Mouse (Mus musculus) forelimb bud, embryonic 11.5 days (tissue): ENCODE data around the gene Elmo1.

Experiments used
- DNase-seq: peaks from one replicate; pipeline ENCODE4 v3.0.0-alpha.2; 2012; ENCODE audit warnings: low read depth, low spot score

The Elmo1 gene

DNA sequence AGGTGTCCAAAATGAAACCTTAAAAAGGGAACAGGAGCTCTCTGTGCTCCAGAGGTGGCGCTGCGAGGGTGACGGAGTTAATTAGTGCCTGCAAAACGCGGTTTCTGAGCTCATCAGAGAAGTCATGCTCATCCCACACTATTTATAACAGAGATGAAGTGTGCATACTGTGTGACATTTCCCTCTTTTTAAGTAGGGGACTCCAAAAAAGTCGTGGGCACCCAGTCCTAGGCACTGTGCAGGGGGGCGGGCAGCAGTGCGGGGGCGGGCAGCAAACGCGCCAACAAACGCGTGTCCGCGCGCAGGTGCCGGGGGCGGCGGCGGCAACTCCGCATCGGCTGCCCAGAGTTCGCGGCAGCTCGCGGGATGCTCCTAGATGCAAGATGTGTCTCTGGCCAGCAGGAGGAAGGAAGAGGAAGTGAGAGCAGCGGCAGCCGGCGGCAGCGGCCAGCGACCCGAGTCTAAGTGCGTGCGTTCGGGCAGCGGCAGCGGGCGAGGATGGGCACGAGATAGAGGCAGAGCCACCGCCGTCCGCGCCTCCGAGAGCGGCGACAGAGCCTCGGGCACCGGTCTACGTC is at the start of gene Elmo1:
Gene Elmo1 (plus strand): TSS at position 464 of the 578 bp plus-strand sequence.
- DNase-seq = peak; percentile 66

DNA sequence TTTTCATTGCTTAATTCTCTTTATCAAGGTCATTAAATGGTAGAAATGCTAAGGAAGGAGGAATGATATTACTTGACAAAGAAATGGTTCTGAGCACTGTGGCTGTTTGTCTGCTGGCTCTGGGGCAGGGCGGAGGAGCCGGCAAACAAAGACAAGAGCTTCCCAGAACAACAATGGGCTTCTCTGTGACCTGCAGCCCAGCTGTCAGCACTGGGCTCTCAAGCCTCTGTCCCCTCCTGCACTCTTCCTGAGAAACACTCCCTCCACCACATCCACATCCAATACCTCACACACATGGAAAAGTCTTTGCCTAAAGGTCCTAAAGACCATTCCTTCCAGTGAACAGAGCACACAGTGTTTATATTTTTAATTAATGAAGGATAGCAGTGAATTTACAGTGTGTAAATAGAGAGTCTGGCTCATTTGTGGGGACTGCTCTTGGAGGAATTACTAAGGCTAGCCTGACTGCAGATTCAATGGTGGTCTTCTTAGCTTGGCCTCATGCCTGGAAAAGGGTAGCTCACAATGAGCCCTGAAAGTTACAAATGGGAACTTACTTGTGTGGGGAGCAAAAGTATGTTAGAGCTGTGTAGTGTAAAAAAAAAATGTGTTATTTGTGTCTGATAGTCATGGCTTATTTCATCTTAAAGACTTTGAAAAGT is 49.1 kb upstream of the Elmo1 start:
- DNase-seq = no peak

DNA sequence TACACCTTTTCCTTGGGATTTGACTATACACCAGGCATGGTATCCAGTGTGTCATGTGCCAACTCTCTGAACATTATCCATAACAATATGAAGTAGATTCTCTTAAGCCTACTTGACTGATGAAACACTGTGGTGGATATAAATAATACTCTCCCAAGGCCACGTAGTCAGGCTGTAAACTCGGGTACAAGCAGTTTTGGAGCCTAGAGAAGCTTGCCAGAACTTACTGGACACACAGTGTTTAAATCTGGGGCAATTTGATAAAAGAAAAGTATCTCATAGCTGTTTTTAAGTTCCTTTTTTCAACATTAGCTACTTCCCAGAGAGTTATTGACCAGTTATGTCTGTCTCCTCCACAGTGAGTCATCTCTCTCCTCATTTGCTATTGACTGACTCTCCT is 47.5 kb upstream of the Elmo1 start:
- DNase-seq = no peak

DNA sequence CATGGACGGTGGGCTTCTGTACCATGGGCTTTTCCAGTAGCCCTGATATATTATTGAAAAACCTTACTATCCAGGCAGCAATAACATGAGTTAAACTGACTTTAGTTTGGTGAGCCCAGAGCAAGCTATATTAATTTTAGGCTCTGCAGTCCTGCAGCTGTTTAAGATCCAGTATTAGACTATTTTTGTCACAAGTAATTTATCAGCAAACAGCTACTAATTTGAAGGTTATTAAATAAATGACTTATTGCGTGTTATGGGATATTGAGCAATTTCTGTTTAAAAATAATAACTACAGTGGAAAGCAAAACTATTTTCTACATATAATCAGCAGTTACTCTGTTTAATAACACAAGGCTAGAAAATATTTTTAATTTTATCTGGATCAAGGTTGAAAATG is 45.0 kb upstream of the Elmo1 start:
- DNase-seq = no peak

DNA sequence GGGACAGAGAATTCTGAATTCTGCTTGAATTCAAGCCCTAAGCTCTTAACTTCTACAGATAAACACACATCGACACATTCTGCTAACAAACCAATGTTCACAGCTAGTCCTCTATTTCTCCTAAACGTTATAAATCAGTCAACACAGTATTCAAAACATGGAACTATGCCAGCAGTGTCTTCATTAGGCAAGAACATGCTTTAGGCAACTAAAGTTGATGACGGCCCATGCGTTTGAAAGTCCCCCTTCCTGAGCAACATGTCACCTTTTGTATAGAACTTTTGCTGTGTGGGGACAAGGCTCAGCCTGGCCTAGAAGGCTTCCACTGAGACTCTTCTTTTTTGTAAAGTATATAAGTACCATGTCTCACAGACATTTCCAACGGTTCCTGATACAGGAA is 44.6 kb upstream of the Elmo1 start:
- no peak for DNase-seq

DNA sequence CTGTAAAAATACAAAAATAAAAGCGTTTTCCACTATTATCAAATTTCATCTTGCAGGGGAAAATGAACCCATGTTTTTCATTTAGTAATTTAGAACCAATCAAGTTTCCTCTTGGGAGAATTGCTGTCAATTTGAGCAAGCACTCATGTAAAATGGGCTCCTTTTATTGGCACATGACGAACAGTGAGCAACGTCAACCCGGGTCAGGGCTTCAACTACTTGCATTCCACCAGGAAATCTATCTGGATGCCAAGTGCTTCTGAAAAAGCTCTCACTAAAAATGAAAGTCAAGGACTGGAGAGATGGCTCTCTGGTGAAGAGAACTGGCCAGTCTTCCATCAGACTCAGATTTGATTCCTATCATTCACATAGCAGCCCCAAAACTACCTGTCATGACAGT is 44.0 kb upstream of the Elmo1 start:
- DNase-seq = no peak

DNA sequence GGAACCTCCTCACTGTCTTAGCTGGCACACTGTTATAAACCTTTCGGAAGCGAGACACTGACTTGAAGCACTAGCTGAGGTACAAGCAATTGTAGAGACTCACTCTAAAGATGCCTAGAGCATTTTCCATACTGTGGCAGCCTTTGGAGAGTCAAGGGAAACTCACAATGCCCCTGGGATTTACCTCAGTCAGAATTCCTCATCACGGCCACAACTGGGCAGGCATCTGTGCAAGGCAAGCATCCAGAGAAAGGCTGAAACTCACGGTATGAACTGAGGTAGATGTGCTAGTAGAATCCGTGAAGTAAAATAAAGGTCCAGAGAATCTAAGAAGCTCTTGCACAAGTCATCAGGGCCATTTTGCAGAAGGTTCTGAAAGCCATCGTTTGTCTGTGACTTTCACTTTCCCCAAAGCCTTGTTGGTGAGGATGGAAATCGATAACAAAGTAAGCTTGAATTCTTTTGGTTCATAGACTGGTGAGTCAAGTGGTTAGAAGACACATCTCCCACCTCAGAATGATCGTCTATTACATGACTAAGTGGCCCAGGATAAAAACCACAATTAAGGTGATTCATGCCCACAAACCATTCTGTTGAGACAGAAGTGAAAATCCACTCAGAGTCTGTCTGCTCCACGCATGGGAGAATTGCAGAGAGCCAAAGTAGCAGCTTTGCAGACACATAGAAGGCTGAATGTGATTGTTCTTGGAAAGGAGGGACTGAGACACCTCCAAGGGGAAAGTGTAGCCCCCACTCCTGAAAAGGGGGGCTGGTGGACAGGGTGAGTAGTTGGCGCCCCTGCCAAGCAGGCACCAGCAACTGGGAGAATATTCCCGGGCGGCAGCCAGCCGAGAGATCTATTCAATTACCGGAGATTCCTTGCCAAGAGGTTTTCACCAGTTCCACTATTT is 42.2 kb upstream of the Elmo1 start:
- DNase-seq = no peak

DNA sequence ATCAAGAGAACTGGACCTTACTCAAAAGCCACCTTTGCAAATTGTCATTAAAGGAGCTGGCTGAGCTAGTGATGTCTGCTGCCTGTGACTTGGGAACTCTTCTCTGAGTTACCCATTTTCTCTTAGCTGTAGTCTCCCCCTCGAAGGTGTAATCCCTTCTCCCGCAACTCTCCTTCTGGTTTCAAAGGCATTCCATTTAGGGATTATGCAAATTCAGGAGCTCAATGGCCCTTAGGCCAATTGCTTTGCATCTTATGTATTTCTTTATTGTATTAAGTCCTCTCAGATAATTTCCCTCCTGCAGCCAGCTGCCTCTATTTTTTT is 41.6 kb upstream of the Elmo1 start:
- no peak for DNase-seq

DNA sequence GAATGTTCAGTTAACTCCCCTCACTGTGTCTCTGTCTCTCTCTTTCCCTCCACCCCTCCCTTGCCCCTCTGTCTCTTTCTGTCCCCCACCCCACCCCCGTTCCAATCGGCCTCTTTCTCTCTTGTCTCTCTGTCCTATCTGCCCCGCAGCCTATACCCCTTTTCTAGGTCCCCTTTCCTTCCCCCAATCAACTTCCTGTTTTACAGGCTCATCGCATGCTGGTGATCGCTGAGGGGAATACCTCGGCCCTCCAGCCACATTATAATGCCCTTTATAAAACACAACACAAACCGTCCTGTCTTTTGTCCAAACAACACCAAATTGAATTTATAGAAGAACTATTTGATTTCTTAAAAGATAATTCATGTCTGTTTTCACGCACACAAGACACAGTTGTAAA is 40.7 kb upstream of the Elmo1 start:
- no peak for DNase-seq

DNA sequence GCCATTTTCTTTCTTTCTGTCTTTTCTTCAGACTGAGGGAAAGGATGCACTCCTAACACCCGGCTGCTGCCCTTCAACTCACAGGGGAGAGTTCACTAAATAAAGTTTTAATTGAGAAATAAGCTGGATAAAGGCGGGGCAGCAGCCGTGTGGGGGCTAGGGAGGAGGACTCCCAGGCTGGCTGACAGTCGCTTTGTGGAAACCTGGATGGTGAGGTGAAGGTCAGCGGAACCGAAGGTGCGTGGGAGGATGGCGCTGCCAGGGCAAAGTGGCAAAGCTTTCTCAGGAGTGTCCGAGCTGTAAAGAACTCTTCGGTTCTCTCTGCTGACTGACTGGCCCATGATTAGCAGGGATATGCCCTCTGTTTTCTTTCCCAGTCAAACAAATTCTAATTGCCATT is 40.2 kb upstream of the Elmo1 start:
- DNase-seq = no peak

DNA sequence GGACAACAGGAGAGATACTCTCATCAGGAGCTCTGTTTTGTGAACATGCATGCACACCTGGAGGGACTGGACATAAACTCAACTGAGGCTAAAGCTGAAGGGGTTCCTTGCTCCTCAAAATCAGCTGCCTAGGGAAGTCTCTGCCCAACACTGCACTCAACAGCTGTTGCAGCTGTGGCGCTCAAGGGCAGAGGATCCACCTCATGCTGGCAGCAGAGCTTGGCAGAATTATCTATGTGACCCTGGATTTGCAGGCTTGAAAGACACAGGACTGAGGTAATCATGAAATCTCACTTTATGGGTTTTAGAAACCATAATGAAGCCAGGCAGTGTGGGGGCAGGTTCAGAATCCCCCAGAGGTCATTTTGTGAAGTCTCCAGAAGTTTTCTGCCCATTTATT is 32.5 kb upstream of the Elmo1 start:
- no peak for DNase-seq

DNA sequence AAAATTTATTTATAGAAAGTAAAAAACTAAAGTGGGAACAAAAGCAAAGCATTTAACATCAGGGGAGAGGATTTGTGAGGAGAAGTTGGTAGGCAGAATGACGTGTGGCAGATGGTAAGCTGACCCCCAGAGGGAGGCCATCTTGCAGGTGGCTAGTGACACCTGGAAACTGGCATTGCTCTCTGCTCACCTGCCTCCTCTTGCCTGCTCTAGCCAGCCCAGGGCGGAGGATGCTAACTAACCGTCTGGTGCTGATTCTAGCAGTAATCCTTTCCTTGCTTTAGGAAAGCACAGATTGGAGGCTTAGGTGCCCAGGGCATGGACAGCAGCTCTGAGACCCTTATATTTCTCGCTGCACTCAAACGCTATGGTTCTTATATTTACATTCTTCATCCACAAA is 29.4 kb upstream of the Elmo1 start:
- DNase-seq = no peak

DNA sequence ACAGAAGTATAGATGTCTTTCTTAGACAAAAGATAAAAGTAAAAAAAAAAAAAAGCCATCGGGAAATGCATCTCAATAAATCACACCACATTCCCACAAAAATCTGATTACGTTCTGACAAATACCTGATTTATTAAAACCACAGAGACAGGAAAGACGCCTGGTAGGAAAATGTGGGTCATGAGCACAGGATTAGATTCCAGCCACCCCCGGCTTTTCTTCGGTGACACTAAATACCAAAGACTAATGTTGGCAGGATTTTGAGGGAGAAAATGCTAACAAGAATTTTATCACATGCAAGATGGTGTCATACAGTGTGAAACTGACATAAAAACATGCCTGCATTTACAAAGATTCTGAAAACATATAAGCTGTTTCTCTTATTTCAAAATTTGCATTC is 27.1 kb upstream of the Elmo1 start:
- DNase-seq = no peak

DNA sequence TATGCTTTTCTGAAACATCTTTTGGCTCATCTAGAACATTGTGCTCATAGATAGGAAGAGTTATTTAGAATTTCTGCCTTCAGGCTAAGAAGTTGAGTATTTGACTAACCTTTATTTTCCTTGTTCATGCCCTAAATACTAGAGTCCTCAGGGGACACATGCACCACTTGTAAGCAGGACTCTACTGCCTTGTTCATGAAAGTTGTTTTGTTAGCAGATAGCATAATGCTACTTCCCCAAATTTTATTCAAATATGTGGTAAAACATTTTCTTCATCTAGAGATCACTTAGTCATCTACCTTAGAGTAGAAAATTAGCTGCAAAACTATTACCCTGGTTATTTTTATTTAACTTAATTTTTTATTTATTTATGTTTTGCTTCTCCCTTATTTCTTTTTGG is 18.4 kb upstream of the Elmo1 start:
- DNase-seq = no peak

DNA sequence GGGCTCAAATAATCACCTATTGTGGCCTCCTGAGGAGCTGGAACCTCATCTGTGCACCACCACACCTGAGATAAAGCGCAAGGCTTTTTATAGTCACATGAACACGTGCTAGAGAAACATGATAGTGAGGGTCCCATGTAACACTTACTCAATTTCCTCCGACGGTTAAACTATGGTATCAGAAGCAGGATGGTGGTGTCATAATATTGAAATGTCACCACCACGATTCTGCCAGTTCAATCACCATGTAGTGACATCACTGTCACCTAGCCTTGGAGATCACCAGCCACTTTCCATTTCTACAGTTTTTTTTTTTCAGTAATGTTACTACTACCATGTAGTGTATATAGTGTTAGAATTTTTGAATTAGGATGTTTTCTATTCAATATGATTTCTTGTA is 17.4 kb upstream of the Elmo1 start:
- no peak for DNase-seq

DNA sequence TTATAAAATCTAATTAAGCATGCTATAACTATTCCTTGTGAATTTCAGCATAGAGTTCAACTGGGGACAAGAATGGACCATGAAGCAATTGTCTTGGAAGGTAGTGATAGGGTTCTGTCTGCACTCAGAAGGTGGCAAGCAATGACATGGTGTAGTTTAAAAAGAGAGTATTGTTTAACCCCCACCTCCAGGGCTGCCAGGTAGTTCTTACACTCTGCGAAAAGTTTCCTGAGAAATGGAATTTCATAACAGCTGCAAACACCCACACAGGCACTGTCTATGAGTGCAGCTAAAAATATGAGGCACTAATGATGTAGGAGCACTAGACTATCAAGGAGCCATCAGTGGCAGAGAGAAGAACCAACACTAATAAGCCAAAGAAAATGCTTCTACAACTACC is 13.9 kb upstream of the Elmo1 start:
- DNase-seq = no peak

DNA sequence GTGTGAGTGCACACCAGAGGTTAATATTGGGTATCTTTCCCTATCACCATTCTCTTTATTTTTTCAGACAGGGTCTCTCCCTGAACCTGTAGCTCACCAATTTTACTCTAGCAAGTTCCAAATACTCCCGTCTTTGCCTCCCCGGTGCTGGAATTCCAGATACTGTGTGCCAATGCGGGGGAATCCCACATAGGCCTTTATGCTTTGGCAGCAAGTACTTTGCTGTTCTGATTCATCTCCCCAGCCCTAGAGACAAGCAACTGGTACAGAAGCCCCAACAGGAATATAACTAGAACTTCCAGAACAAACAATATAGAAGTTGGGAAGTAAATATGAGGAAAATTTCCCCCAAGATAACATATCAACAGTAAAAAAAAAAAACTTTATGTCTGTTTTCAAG is 13.2 kb upstream of the Elmo1 start:
- no peak for DNase-seq

DNA sequence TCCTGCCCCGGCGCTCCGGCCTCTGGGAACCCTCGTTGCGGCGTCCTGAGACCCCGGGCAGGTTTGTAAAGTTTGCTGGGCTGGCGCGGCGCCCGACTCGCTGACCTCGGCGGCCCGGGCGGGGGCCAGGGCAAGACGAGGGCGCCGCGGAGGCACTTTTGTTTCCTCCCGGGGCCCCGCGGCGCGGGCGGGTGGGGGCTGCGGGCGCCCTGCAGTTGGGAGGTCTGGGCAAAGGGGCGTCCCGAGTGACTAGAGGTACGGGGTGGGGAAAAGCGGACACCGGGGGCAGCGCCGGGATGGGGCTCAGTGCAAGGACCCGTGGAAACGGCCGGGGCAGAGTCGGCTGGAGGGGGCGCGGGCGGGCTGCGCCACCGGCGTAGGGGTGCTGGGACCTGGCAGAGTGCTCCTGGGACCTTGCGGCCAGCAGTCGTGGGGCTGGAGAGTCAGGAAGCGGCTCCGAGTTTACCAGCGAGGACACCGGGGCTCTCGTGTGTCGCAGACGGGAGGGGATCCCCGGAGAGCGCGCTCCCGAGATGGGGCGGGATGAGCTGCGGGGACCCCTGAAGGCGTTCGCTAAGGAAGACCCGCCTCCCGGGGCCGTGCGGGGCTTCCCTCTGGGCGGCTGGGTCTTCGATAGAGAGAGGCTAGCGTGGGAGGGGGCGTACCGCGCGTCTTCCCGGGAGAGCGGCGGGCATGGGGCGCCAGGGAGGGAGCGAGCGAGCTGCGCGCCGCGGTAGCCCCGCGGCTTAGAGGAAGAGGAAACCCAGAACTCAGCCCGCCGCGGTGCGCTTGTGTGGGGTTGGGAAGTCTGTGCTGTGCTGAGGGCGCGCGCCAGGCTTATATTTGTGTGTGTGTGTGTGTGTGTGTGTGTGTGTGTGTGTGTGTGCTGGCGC is 561 bp downstream of the Elmo1 start:
- peak; percentile 16 for DNase-seq

DNA sequence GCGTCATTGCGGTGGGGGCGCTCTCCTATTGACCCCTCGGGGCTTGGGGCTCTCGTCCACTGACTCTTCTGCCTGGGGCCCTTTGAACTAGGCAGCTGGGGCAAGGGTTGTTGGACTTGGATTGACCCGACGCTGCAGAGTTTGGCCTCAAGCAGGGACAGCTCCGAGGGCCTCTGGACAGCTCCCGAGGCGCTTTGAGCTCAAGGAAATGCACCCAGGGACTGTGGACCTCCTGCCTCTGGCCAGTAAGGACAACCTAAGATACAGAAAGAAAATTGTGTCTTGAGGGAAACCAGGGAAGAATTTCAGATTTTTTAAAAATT is 1.2 kb downstream of the Elmo1 start:
- no peak for DNase-seq

DNA sequence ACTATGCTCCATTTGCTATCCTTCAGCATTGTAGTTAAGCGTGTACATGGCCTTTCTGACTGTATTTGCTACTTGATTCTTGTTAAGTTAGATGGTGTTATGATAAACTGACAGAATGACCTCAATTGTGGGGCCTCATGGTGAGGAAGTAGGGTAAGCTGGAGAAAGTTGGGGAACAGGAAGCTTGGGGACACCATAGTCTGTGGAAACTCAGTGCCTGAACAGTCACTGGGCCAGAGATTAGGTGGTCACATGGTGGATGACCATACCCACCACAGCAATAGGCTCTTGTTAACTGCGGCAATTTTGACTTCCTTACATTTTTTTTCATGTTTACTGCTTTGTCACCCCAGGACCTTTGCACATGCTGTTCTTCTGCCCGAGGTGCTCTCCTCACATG is 1.9 kb downstream of the Elmo1 start:
- DNase-seq = no peak

DNA sequence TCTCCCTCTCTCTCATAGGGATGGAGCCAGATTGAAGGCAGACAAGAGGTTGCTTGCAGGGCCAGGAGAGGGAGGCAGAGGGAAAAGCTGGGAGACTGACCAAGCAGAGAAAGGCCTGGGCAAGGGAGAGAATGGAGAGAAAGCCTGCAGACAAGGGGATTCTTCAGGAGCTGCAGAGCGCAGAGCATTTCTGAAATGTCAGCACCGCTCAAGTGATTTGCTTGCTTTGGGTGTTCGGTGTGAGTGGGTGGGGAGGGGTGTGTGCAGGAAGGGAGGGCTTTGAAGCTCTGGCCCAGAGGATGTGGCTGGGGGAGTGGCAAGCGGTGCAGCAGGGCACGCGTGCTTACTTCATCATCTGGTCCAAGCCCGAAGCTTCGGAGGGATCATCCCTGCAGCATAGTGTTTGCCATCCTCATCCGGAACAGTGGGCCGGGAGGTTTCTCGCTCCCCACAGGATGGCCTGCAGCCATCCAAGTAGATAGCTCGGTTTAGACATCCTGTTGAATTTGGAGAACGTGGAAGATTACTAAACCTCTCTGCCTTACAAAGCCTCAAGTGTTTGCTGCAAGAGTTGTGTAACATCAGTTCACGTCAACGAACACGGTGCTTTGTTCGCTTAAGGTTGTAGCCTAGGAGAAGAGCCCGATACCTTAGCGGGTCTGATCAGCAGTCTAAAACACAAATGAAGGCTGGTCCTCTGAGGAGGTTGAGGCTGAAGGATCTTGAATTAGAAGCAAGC is 3.1 kb downstream of the Elmo1 start:
- DNase-seq = no peak
